Mouse (Mus musculus) megakaryocyte, embryonic 14.5 days (primary cell): ENCODE results near the gene Smg6. TPM values are rescaled to one million over a fixed set of nuclear protein-coding genes. Genes with fewer than 3 reads are reported as not detected.

Experiments used
- H3K27me3 ChIP-seq: replicated peaks from 2 replicates; pipeline ENCODE3; 2012; ENCODE audit warnings: inconsistent platforms
- H3K36me3 ChIP-seq: replicated peaks from 2 replicates; pipeline ENCODE3; 2012; ENCODE audit warnings: low read length, inconsistent platforms, mixed read lengths
- H3K4me1 ChIP-seq: 2 replicates; pipeline ENCODE4 v1.6.1; 2012; ENCODE audit warnings: inconsistent platforms
- H3K4me3 ChIP-seq: replicated peaks from 2 replicates; pipeline ENCODE3; 2012; ENCODE audit warnings: moderate library complexity, mild to moderate bottlenecking, inconsistent platforms
- H3K9me3 ChIP-seq: 2 replicates; pipeline ENCODE4 v1.6.1; 2012; ENCODE audit warnings: inconsistent platforms
- FLI1 ChIP-seq: IDR thresholded peaks from 2 replicates; pipeline ENCODE4 v1.6.1; 2012; ENCODE audit warnings: low read length, inconsistent platforms, mixed read lengths
- GATA1 ChIP-seq: IDR thresholded peaks from 3 replicates; pipeline ENCODE4 v1.6.1; 2012; ENCODE audit warnings: mixed read lengths, low read length, inconsistent platforms, borderline replicate concordance
- polyA plus RNA-seq: library from polyadenylated mRNA; stranded (reverse); fragments of >175 nt; gene quantifications from 2 replicates; pipeline ENCODE4 v1.2.3, GENCODE M21; 2012; ENCODE audit warnings: low replicate concordance; ENCODE audit not compliant: insufficient read depth

Smg6 gene
- polyA plus RNA-seq, 1 experiment = 35.3 TPM

DNA sequence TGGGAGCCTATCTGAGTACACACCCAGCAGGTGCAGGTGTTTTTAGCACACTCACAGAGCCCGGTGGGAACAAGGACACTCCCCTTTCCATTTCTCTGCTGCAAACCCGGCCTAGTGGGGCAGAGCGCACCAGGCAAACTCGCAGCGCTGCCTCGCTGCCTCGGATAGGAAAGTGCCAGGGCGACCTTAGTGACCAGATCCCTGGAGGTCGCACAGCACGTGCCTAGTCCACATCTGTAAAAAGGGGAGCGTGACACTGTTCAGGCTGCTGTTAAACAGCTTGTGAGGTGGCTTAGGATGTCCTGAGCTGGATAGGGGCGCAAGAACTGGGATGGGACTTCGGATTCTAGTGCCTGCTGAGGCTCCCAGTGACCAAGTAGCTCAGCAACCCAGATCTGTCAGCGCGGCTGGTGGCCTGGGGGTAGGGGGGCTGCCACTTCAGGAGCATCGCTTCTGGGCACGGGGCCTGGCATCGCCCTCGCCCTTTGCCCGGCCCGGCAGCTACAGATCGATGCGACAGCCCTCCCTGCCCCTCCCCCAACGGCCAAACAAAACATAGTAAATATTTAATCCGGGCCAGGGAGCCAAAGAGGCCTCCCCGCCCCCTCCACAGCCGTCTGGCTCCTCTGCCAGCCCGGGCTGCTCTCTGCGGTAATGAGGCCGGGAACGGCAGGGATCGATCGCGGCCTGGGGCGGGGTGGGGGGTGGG is 287.9 kb downstream of the Smg6 start:
- Histone ChIP-seq H3K9me3 (0 out of 2 replicates have a peak, but pooled peaks cover 3% of the 10 kb centered on the region), H3K27me3 (peaks cover 45% of the 10 kb centered on the region), H3K4me1 (peaks cover 45% of the 10 kb centered on the region), H3K4me3 (no peak overlapping the region), H3K36me3 (no peaks in the 10 kb centered on the region)
- TF ChIP-seq FLI1 (no peak), GATA1 (no peak)

Other genes with a start within 250 kb of the Smg6 start
- 10.5 and 11.5 TPM in 2 replicates for gene Pafah1b1, start 201.2 kb upstream of the Smg6 start, polyA plus RNA-seq
- 0.32 and 10.4 TPM in 2 replicates for gene Mettl16, start 155.0 kb upstream of the Smg6 start, polyA plus RNA-seq
- 59.1 and 85.0 TPM in 2 replicates for gene Mnt, start 94.9 kb upstream of the Smg6 start, polyA plus RNA-seq
- gene Sgsm2, start 28.8 kb upstream of the Smg6 start, polyA plus RNA-seq = 3.6 and 5.7 TPM in 2 replicates
- gene Tsr1, start 27.8 kb upstream of the Smg6 start, polyA plus RNA-seq = 6.4 TPM in 1 of 2 replicates, not detected in the other
- gene Srr, start 125 bp downstream of the Smg6 start, polyA plus RNA-seq = 1.3 TPM in 1 of 2 replicates, not detected in the other
- 0.41 TPM in 1 of 2 replicates, not detected in the other for gene Hic1, start 243.7 kb downstream of the Smg6 start, polyA plus RNA-seq